Mouse (Mus musculus) hindbrain, embryonic 16.5 days (tissue): Measurements from ENCODE around the gene Hapln4. TPM values are rescaled to one million over a fixed set of nuclear protein-coding genes. Genes with fewer than 3 reads are reported as not detected.
"Not testable (repeated sequence)": the region's sequence is repeated elsewhere in the genome, so short reads cannot be mapped to it uniquely, and the experiment has no call there.

Experiments used
- ATAC-seq: fragments of 200-750 bp; cut with Nextera tagmentation; 2 replicates; pipeline ENCODE4 v1.8.0; 2017; ENCODE audit warnings: moderate TSS enrichment, moderate library complexity
- H3K27ac ChIP-seq: fragments of 300-500 bp; sonication (generic); 2 replicates; pipeline ENCODE4 v1.5.1; 2014; ENCODE audit warnings: low read depth, mild to moderate bottlenecking, control low read depth, low read length, moderate library complexity
- H3K27me3 ChIP-seq: fragments of 300-500 bp; sonication (generic); replicated peaks from 2 replicates; pipeline ENCODE4 v1.6.1; 2014; ENCODE audit warnings: low read length; ENCODE audit not compliant: control insufficient read depth, insufficient read depth
- H3K36me3 ChIP-seq: fragments of 300-500 bp; sonication (generic); 2 replicates; pipeline ENCODE4 v1.6.1; 2014; ENCODE audit warnings: mild to moderate bottlenecking, low read length, moderate library complexity, mixed read lengths; ENCODE audit not compliant: control insufficient read depth, insufficient read depth
- H3K4me1 ChIP-seq: fragments of 300-500 bp; sonication (generic); 2 replicates; pipeline ENCODE4 v1.6.1; 2014; ENCODE audit warnings: low read depth, low read length; ENCODE audit not compliant: control insufficient read depth, insufficient read depth
- H3K4me2 ChIP-seq: fragments of 300-500 bp; sonication (generic); 2 replicates; pipeline ENCODE4 v1.6.1; 2014; ENCODE audit warnings: mild to moderate bottlenecking, low read length, control low read depth, moderate library complexity
- H3K4me3 ChIP-seq: fragments of 300-500 bp; sonication (generic); 2 replicates; pipeline ENCODE4 v1.5.1; 2014; ENCODE audit warnings: mild to moderate bottlenecking, low read length, control low read depth, moderate library complexity
- H3K9ac ChIP-seq: fragments of 300-500 bp; sonication (generic); 2 replicates; pipeline ENCODE4 v1.6.1; 2014; ENCODE audit warnings: low read depth, mild to moderate bottlenecking, control low read depth, low read length, moderate library complexity
- H3K9me3 ChIP-seq: fragments of 300-500 bp; sonication (generic); 2 replicates; pipeline ENCODE4 v1.6.1; 2014; ENCODE audit warnings: mild to moderate bottlenecking, low read length, moderate library complexity; ENCODE audit not compliant: control insufficient read depth
- WGBS: fragments of 180-500 bp; shearing (Covaris S2); extraction: QIAGEN DNeasy Blood & Tissue Kit; methylation state at CpG from one replicate; pipeline ENCODE4 v1.1.7; 2014; 5-methylcytosine and 5-hydroxymethylcytosine counted together
- polyA plus RNA-seq: library from polyadenylated mRNA; unstranded; fragments of >200 nt; fragmentation: Nextera tagmentation; extraction: Ambion mirVana; gene quantifications from 2 replicates; pipeline ENCODE4 v1.2.1, GENCODE M21; 2015

Gene Hapln4
- polyA plus RNA-seq = 1.2 and 1.3 TPM in 2 replicates

DNA sequence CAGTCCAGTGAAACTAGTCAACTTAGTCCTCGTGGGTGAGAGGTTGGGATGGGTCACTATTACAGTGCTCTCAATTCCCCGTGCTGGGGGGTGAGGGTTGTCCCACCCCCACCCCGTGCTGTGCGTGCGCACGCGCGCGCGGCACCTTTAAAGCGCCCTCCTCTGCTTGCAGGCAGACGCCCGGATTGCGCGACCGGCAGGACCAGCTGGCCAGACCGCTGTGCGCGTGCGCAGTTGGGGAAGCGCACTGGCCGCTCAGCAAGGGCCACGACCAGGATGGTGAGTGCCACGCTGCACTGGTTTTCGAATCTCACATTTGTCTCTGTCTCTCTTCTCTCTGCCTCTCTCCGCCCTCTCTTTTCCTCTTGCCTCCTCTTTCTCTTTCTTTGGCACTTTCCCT lies at the start of gene Hapln4:
Gene Hapln4 (plus strand): TSS at position 173 of the 400 bp plus-strand sequence.
- peaks cover 50% of the 10 kb centered on the region for H3K27me3 ChIP-seq
- no peak within 1 kb of the TSS for H3K27ac ChIP-seq
- H3K4me1 ChIP-seq = peaks cover 28% of the 10 kb centered on the region
- H3K4me2 ChIP-seq = peak within 1 kb of the TSS; percentile 90
- peak within 1 kb of the TSS; percentile 39 for H3K4me3 ChIP-seq
- ATAC-seq = no peak
- no peaks in the 10 kb centered on the region for H3K9me3 ChIP-seq
- under 1% methylated on average over 26 of the region's 26 CpGs for WGBS
- peak within 1 kb of the TSS; percentile 39 for H3K9ac ChIP-seq
- no peaks in the 10 kb centered on the region for H3K36me3 ChIP-seq

DNA sequence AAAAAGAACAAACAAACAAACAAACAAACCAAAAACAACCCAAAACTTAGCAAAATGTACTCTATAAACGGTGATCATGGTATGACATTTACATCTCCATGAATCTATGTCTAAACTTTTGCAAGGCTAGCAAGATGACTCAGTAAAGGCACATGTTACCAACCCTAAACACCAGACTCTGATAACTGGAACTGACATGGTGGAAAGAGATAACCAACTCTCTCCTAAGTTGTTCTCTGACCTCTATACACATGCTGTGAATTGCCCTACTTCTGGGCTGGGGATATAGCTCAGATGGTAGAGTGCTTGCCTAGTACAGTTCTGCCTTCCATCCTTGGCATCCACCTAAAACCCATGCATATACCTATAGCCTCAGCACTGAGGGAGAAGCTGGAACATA lies 45.3 kb upstream of the Hapln4 start:
- no peak overlapping the region for H3K4me2 ChIP-seq
- H3K36me3 ChIP-seq = no peaks in the 10 kb centered on the region
- H3K27me3 ChIP-seq = no peaks in the 10 kb centered on the region
- no peaks in the 10 kb centered on the region for H3K9me3 ChIP-seq
- no peak overlapping the region for H3K4me3 ChIP-seq
- no peak overlapping the region for H3K9ac ChIP-seq
- H3K4me1 ChIP-seq = peaks cover 18% of the 10 kb centered on the region
- no peak overlapping the region for H3K27ac ChIP-seq
- ATAC-seq = no peak
- WGBS = 97% methylated on average over 1 of the region's 1 CpGs

DNA sequence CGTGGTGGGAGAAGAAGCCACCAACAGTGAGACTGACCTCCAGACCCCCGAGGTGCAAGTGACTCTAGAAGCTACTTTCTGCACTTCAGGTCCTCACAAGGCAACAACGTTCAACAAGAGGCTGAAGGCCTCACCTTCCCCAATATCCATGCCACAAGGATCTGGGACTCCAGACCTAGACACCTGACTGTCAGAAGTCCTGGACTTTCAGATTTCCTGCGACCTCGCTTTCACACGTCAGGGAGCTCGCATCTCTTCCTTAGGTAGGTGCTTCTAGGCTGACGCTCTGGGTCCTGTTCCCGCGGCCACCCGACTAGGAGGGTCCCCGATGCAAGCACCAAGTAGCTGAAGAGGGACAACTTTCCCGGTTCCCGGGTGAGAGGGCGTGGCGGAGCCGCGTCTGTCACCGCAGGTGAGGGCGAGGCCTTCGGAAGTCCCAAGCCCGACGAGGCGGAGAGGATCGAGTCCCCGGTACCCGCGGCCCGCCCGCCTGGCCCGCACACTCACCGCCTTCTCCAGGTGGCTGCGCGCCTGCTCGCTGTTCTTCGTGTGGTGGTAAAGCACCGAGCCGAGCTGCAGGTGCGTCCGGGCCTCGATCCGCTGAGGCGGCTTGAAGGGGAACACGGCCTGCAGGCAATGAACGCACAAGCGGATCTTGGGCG lies 41.2 kb upstream of the Hapln4 start:
- ATAC-seq = peak; percentile 44
- H3K27me3 ChIP-seq = no peaks in the 10 kb centered on the region
- peak overlapping the region; percentile 93 for H3K27ac ChIP-seq
- H3K4me3 ChIP-seq = peak overlapping the region; percentile 72
- no peaks in the 10 kb centered on the region for H3K36me3 ChIP-seq
- peak overlapping the region; percentile 99 for H3K9ac ChIP-seq
- under 1% methylated on average over 46 of the region's 47 CpGs for WGBS
- H3K4me1 ChIP-seq = peaks cover 29% of the 10 kb centered on the region
- H3K4me2 ChIP-seq = peak overlapping the region; percentile 94
- no peaks in the 10 kb centered on the region for H3K9me3 ChIP-seq

DNA sequence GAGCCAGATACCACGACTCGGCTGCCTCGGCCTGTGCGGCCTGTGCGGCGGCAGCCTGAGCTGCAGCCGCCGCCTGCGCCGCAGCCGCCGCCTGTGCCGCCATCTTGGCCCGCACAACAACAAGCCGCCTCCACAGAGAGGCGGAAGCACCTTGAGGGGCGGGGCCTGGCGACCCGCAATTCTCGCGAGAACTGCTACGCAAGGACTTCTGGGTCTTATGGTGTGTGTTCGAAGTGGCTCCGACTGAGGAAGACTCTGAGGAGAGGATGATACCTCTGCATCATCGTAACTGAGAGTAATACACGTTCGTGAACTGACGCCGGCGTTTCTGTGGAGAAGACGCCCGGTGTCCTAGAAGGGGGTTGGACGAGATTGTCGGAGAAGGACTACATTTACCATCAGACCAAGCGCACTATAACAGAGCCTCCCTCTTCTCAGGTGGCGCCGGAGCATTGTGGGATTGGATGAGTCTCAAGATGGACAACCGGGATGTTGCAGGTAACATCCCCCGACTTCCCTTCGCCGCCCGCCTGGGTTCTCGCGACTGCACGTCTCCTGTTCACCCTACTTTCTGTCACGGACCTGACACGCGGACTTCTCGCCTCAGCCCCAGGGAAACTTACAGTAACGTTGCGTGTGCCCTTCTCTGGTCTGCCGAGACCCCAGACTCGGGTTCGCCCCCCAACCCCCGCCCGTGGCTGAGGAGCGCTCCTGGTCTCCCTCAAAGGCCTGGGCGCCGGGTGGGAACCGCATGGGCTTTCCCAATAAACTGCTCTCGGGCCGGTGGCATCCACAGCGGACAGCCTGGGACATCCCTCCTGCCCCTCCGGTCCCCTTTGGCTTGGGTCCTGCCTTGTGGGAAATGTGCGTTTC lies 40.4 kb upstream of the Hapln4 start, which contains the start of the genes Mau2 and Sugp1:
Gene Mau2 (minus strand): TSS at position 152 of the 873 bp plus-strand sequence.
Gene Sugp1 (plus strand): TSS at position 231 of the 873 bp plus-strand sequence.
- Histone ChIP-seq H3K9me3 (no peaks in the 10 kb centered on the region), H3K27ac (peak within 1 kb of the TSS; percentile 93), H3K27me3 (no peaks in the 10 kb centered on the region), H3K4me3 (peak within 1 kb of the TSS; percentile 72), H3K4me1 (peaks cover 29% of the 10 kb centered on the region), H3K9ac (peak within 1 kb of the TSS; percentile 99), H3K4me2 (peak within 1 kb of the TSS; percentile 94), H3K36me3 (no peaks in the 10 kb centered on the region)
- peak; percentile 98 for ATAC-seq
- under 1% methylated on average over 65 of the region's 65 CpGs for WGBS

- H3K9ac ChIP-seq = peak overlapping the region; percentile 99
- peaks cover 29% of the 10 kb centered on the region for H3K4me1 ChIP-seq
- peak overlapping the region; percentile 72 for H3K4me3 ChIP-seq
- 0 out of 2 replicates have a peak, but pooled peaks cover 2% of the 10 kb centered on the region for H3K36me3 ChIP-seq
- H3K4me2 ChIP-seq = peak overlapping the region; percentile 91
- H3K27ac ChIP-seq = no peak overlapping the region
- WGBS = 87% methylated on average over 5 of the region's 5 CpGs
- no peaks in the 10 kb centered on the region for H3K9me3 ChIP-seq
- H3K27me3 ChIP-seq = no peaks in the 10 kb centered on the region
- ATAC-seq = no peak
These were observed 39.3 kb upstream of the Hapln4 start for GRCm38 (mm10) chr8:70043996-70044395.

GRCm38 (mm10) chr8:70049662-70050061 lies 33.6 kb upstream of the Hapln4 start:
- no peak overlapping the region for H3K4me2 ChIP-seq
- H3K4me3 ChIP-seq = no peak overlapping the region
- no peak overlapping the region for H3K27ac ChIP-seq
- no peaks in the 10 kb centered on the region for H3K4me1 ChIP-seq
- H3K9ac ChIP-seq = no peak overlapping the region
- H3K9me3 ChIP-seq = no peaks in the 10 kb centered on the region
- ATAC-seq = no peak
- peaks cover 31% of the 10 kb centered on the region for H3K36me3 ChIP-seq
- no peaks in the 10 kb centered on the region for H3K27me3 ChIP-seq

GRCm38 (mm10) chr8:70050434-70050833 lies 32.8 kb upstream of the Hapln4 start:
- H3K4me2 ChIP-seq, H3K9ac ChIP-seq, H3K27ac ChIP-seq, H3K27me3 ChIP-seq, H3K9me3 ChIP-seq, ATAC-seq, H3K4me1 ChIP-seq, H3K4me3 ChIP-seq: not testable (repeated sequence)
- H3K36me3 ChIP-seq = peaks cover 37% of the 10 kb centered on the region
- WGBS = 94% methylated on average over 5 of the region's 5 CpGs

- no peak overlapping the region for H3K4me2 ChIP-seq
- no peak overlapping the region for H3K9ac ChIP-seq
- H3K9me3 ChIP-seq = no peaks in the 10 kb centered on the region
- 72% methylated on average over 1 of the region's 1 CpGs for WGBS
- peaks cover 56% of the 10 kb centered on the region for H3K36me3 ChIP-seq
- H3K27ac ChIP-seq = no peak overlapping the region
- H3K4me1 ChIP-seq = no peaks in the 10 kb centered on the region
- no peak overlapping the region for H3K4me3 ChIP-seq
- no peak for ATAC-seq
- no peaks in the 10 kb centered on the region for H3K27me3 ChIP-seq
These were observed 25.5 kb upstream of the Hapln4 start for GRCm38 (mm10) chr8:70057721-70058120.
